Mouse (Mus musculus): ENCODE results near the gene Chit1.

- TF ChIP-seq CTCF (IDR thresholded peaks at IDR 0.05; ENCODE audit: borderline replicate concordance, extremely low read depth, insufficient read depth, insufficient read length): no peak
- TF ChIP-seq POLR2A (IDR thresholded peaks at IDR 0.05; ENCODE audit: borderline replicate concordance, extremely low read depth, insufficient read depth, insufficient read length, poor library complexity, severe bottlenecking): no peak
Observed at GRCm38 (mm10) chr1:134168985-134169697, 58.1 kb downstream of the Chit1 start.
